Mouse (Mus musculus): Measurements from ENCODE around the gene Mtss1l.

Mtss1l gene

DNA sequence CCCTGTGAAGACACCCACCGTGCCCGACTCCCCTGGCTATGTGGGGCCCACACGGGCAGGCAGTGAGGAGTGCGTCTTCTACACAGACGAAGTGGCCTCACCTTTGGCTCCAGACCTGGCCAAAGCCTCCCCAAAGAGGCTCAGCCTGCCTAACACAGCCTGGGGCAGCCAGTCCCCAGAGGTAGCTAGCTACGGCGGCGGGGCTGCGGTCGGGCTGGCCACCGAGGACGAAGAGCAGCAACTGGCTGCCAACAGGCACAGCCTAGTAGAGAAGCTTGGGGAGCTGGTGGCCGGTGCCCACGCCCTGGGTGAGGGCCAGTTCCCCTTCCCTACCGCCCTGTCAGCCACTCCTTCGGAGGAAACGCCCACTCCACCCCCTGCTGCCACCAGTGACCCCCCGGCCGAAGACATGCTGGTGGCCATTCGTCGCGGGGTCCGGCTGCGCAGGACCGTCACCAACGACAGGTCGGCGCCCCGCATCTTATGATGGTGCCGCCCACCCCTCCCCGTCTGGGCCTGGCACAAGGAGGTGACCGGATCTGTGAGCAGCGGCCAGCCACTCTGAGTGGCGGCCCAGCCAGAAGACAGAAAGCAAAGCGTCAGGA lies 17.4 kb downstream of the Mtss1l start:
- DNase-seq (ENCODE audit: low read depth, low spot score): no peak

DNA sequence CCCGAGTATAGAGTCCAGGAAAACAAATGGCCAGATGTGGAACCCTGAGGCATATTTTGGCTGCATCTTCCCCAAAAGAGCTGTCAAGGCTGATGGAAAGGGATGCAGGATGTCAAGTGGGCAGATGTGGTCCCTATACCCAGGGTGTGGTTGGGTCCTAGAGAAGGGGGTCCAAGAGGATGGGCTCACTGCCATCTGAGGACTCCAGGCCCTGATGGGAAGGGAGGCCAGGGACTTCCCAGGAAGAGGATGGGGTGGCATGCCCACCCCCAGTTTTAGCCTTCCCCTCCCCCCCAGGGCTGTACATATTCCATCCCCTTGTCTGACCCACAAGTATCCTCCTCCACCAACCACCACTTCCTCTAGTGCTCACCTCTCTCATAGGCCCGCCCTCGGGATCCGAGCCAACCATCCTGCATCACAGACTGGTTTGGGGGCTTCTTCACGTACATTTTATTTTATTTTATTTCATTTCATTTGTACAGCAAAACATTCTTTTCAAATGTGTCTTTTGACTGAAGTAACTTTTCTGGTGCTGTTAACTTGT lies 19.4 kb downstream of the Mtss1l start:
- no peak for DNase-seq (ENCODE audit: low read depth, low spot score)

DNA sequence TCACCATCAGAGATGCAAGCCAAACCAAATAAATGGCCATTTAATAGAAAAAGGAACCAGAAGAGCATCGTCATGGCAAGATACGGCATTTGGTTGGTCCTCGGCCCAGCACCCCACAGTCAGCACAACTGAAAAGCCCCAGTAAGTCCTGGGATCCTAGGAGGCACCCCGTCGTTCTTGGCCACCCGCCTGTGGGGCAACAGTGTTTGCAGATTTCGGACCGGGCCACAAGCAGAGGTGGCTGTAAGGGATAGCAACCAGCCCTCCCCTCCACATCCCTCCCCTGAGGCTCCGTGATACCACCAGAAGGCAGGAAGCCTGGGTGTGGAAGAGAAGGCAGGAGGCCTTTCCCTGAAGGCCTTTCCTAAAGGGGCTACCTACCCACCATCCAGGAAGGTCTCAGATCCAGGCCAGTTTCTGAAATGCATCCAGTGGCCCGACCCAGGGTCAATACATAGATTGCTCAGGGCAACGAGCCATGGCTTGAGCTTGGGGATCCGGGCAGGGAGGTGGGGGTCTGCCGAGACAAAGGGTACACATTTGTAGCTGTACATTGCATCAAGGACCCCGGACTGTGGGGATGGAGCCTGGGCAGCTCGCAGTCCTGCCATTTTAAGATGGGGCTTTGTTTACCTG lies 20.7 kb downstream of the Mtss1l start:
- no peak for DNase-seq (ENCODE audit: low read depth, low spot score)

DNA sequence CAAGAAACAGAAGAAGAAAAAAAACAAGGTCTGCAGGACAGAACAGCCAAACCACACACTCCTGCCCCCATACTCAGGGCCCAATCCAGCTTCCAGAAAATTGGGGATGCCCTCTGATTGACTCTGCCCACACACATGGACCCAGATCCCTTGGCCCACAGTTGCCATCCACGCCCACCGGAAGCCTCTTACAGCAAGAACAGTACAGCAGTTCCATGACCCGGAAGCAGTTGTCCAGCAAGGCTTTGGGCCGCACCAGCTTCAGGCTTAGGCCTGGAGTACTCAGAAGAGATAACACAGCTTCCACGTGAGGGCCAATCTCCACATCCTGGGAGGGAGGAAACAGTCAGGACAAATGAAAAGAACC lies 21.2 kb downstream of the Mtss1l start:
- DNase-seq (ENCODE audit: low read depth, low spot score): no peak

DNA sequence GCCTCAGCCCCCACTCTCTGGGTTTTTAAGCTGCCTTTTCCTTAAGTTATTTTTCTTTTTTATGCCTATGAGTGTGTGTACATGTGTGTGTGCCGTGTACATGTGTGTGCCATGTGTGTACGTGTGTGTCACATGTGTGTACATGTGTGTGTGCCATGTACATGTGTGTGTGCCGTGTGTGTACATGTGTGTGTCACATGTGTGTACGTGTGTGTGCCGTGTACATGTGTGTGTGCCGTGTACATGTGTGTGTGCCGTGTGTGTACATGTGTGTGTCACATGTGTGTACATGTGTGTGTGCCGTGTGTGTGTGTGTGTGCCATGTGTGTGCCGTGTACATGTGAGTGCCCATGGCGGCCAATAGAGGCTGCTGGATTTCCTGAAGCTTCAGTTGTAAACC lies 23.9 kb downstream of the Mtss1l start:
- DNase-seq (ENCODE audit: low read depth, low spot score): no peak

DNA sequence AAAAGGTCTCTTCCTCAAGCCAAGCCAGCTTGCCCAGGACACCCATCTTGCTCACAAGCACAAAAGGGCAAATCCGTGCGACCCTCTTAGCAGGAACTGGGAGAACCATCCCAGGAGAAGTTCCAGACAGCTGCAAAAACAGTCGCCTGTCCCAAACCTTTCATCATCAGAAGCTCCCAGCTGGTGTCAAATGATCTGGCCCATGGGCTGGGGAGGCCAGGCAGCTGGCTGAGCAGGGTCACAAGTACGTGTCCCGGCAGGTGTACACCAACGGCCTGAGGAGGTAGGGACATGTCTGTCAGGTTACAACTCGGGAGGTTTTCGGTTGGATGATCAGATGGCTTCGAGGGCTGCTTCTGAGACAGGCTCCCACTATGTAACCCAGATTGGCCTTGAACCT lies 25.4 kb downstream of the Mtss1l start:
- no peak for DNase-seq (ENCODE audit: low read depth, low spot score)

DNA sequence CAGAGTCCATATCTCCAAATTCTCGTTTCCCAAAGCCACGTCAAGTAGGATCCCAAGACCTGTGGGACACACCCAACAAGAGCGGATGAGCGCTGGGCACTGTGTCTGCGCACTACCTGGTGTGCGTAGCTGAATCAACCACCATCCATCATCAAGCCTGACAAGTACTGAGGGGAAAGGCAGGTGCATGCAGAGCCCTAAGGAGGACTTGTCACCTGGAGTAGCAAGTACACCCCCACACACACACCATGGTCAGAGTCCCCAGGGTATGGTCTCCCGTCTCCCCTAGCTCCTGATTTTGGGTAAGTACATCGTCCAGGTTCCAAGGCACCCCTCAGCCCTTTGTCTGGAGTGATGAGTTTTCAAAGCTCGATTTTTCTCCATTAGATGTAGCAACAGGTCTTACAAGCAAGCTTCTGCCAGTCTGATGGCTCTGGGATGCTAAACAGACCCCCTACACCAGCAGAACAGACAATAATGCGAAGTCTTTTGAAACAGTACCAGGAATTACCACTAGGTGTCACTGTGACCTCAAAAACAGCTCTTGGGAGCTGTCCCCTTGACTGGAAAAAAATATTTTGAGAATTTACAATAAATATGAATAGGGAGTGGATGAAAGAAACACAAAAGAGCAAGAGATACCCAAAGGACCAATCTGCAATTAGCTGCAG lies 28.4 kb downstream of the Mtss1l start:
- no peak for DNase-seq (ENCODE audit: low read depth, low spot score)

DNA sequence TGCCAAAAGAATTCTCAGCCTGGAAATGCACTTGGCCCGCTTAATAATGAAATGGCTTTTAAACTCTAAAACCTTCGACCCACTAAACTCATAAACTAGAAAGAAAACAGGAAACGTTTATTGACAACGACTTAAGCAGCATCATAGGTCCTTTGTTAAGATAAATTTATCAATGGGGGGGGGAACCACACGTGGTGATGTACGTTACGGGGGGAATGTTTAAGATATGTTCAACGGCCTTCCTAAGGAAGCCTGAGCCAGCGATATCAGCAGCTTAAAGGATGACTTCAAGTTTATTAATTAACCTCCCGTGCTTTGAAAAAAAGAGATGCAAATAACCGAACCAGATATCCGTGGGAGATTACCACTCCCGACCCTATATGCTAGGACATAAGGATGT lies 29.0 kb downstream of the Mtss1l start:
- DNase-seq (ENCODE audit: low read depth, low spot score): no peak

DNA sequence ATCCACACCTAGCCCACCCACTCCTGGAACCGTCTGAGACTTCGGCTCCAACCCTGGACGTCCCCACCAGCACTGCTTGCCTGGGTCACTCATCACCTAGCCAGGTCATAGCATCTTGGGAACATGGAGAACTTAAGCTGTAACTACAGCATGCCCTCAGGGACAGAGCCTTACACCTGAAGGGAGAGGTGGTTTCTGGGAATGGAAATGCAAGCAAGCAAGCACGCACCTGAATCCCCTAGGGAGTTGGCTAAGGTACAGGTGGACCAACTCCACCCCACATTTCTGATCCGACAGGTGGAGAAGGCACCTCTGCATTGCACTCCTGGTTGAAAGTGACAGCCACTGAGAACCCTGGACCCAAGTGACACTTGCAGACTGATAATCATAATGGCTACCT lies 30.2 kb downstream of the Mtss1l start:
- DNase-seq (ENCODE audit: low read depth, low spot score): no peak

DNA sequence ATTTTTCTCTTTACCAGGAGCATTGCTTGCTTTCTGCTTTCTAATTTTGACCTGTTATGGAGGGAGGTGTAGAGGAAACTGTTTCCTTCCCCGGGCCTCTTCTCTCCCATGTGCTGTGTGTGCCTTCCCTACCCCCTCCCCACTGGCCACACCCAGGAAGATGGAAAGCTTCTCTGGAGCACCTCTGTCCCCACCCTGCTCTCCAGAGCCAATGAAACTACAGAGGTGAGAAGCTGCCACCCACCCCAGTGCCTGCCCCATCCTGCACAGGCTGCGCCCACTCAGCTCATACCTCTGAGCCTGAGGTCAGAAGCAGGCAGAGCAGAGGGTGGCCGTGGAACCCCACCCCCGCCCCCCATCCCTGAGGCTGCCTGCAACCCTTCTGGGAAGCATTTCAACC lies 33.4 kb downstream of the Mtss1l start:
- DNase-seq (ENCODE audit: low read depth, low spot score): peak; percentile 64

DNA sequence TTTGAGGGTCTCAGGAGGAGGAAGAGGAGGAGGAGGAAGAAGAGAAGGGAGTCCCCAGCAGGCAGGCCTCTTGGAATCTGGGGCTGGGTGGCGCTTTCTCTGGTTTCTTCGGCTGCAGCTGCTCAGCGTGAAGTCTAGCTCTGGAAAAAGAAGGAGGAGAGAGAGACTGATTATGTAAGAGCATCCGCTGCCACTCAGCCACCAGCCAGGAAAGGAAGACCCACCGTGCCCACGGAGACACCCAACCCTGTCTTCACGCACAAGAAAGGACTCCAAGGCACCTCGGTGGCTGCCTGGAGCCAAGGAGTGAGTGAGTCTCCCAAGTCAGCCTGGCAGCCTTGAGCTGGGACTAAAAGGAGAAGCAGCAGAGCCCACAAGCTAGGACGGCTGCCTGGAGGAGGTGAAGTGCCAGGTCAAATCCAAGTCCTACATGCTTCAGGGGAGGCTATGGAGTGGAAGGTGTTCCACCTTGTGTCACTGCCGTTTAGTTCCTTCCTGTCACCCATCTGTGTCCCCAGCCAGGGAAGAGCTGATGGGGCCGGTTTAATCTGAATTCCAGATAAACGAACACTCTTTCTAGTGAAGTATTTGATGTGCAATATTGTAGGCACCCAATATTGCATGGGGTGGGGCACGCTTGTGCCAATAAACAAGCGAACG lies 34.4 kb downstream of the Mtss1l start:
- DNase-seq (ENCODE audit: low read depth, low spot score): peak; percentile 80

DNA sequence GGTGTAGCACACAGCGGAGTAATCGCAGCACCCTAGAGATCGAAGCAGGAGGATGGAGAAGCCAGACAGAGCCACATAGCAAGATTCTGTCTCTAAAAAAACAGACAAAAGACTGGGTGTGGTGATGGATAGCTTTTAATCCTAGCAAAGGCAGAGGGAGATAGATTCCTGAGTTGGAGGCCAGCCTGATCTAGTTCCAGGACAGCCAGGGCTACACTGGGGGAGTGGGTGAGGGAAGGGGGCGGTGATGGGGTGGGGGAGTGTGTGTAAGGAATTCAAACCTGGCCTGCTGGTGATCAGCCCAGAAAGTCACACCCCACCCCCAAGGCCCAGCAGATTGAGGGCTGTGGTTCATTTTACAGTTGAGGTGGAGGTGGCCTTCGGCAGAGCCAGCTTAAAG lies 34.9 kb downstream of the Mtss1l start:
- DNase-seq (ENCODE audit: low read depth, low spot score): no peak

DNA sequence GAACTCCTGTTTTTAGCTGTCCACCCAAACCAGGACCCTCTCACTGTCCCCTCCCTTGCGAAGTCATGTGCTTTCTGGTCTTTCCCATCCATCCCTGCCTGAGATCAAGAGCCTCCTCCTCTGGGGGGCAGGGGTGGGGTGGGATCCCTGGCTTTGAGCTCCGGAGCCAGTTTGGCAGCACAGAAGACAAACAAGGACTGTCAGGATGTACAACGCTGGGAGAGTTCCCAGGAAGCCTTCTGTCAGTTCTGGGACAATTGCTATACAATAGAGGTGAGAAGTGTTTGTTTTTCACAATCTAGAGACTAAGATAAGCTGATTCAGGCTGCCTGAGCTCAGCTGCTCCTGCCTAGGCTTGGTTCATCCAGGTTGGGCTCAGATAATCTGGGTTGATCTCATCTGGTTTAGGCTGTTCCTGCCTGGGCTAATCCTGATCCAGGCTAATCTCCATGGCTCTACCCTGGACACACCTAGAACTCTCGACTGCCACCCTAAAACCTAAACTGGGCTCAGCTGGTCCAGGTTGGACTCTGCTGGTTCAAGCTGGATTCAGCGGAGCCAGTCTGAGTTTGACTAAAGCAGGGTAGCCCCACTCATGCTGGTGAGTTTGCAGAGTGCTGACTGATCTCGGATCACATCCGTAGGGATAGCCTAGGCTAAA lies 39.1 kb downstream of the Mtss1l start:
- no peak for DNase-seq (ENCODE audit: low read depth, low spot score)

DNA sequence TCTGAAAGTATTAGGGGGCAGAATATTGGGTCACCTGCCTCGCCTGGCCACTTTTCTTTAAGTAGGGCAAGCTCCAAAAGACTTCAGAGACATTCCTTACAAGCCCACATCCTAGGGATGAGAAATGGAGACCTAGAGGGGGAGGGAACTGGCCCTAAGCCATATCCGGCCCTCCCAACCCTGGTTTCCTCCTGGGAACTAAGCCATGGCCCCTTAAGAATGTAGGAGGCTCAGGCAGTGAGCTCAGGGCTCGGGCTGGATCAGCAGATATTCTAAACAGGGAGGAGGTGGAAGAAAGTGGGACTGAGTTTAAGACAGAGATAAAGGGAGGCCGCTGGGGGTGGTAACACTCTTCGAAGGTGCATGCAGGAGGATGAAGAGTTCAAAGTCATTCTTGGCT lies 39.9 kb downstream of the Mtss1l start:
- DNase-seq (ENCODE audit: low read depth, low spot score): no peak

DNA sequence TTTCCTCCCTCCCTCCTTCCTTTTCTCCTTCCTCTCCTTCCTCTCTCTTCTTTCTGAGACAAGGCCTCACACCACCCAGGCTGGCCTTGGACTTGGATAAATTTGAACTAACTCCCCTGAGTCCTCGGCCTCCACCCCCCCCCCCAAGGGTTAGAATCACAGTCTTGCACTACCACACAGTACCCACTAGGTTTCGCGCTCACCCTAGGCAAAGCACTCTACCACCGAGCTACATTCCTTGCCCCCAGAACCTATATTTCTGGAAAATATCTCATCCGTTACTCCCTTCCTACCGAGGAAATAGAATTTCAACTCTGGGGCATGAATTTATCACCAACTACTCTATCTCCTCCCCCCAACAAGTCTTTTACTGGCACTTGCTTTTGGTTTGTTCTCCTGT lies 40.7 kb downstream of the Mtss1l start:
- DNase-seq (ENCODE audit: low read depth, low spot score): no peak

DNA sequence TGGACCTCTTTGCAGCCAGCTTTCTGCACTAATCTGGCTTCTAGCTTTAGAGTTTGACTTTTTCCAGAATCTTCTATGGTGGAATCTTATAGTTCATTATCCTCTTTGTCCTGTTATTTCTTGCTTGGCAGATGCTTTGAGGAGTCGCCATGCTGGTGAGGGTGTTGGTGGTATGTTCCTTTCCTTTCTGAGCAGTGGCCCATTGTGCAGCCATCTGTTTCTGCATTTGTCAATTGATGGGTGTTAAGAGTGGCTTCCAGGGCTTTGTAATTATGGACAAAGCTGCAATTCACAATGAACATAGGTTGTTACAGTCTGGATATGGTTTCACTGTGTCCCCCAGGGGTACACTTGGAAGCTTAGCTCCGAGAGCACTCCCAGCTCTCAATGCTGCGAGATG lies 43.4 kb downstream of the Mtss1l start:
- no peak for DNase-seq (ENCODE audit: low read depth, low spot score)

DNA sequence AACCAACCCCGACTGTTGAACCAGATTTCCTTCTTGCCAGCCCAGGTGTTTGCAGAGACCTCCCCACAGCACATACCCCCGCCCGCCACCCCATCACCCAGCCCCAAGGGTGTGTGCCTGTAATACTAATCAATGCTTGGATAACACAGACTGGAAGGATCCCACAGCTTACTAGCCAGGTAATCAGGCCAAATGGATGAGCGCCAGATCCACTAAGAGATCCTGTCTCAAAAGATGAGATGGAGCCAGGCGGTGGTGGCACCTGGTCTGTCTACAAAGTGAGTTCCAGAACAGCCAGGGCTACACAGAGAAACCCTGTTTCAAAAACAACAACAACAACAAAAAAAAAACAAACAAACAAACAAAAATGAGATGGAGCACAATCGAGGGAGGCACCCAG lies 46.0 kb downstream of the Mtss1l start:
- DNase-seq (ENCODE audit: low read depth, low spot score): no peak

DNA sequence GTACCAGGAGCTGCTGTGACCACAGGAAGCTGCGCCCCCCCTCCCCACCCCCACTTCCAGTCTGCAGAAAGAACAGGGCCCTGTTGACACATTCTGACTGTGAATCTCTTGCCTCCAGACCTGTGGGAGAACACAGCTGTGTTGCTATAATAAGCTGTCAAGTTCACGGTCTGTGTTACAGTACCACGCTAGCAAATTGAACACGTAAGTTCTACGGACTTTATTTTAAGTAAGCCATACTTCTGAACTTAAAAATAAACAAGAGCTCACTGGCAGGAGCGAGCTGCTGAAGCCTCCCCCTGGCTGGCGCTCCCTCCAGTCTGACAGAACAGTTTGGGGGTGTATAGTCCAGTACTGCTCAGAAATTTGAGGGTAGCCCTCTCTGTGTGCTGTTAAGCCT lies 51.2 kb downstream of the Mtss1l start:
- DNase-seq (ENCODE audit: low read depth, low spot score): peak; percentile 86

DNA sequence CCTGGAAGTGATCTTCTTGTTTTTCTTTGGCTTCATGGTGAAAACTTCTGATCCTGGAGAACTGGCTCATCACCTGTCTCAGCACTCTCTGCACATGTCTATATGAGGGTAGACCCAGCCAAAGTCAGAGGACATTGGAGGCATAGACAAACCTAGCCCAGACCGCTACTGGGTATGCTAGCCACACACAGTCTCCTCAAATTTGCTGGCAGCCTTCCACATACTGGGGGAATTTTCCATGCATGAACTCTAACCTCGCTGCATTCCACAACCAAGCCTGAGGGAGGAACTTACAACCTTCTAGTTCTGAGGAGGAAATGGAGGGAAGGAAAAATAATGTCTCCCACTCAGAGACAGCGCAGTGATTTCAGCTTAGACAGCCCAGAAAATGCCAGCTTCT lies 52.8 kb downstream of the Mtss1l start:
- no peak for DNase-seq (ENCODE audit: low read depth, low spot score)

DNA sequence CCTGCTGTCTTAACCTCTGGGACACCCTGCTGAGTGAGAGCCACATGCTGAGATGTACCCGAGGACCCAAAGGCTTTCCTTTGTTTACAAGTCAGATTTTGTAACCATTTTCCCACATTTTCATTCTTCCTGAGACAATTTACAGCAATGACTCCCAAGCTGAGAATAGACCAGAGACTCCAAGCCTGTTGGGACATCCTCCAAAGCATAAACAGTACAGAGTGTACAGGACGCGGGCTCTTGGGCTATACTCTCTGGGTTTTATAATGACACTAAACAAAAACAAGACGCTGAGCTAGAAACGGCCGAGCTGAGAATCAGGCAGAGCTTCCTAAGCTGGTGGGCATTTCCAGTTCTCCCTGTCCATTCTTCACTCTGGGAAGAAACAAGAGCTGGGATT lies 53.4 kb downstream of the Mtss1l start:
- DNase-seq (ENCODE audit: low read depth, low spot score): no peak

DNA sequence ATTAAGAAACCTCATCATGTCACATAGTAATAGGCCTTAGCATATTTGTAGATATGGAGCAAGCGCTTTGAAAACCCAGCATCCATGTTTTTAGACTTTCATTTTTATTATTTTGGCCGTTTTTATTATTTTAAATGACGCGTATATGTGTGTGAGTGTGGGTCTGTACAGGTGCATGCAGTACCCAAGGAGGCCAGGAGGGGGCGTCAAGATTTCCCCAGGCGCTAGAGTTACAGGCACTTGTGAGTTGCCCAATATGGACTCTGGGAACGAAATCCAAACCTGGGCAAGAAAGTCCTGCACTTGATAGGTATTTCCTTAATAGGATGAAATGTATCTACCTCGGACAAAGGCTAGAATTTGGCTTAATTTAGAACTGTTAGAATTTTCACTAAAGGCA lies 54.0 kb downstream of the Mtss1l start:
- DNase-seq (ENCODE audit: low read depth, low spot score): no peak

DNA sequence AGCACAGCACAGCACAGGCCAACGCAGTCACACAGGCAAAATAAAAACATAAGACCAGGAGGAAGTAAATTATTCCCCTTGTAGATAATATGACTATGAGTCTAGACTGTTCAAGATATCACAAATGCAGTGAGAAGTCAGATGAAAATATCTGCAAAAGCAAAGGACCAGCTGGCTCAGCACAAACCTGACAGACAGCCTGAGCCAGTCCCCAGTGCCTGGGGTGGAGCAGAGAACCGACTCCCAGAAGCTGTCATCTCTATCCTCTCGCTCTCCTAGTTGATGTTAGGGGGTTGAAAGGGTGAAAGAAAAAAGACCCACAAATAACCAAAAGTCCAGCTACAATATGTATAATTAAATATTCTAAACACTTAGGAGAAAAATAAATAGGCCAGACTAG lies 54.4 kb downstream of the Mtss1l start:
- no peak for DNase-seq (ENCODE audit: low read depth, low spot score)
